Mouse (Mus musculus) WW6 (cell line): ENCODE measurements around the gene Szt2.

Experiments used
- DNase-seq: peaks from one replicate; pipeline ENCODE4 v3.0.0-alpha.2; 2013; ENCODE audit warnings: low read depth, low spot score

Gene Szt2

DNA sequence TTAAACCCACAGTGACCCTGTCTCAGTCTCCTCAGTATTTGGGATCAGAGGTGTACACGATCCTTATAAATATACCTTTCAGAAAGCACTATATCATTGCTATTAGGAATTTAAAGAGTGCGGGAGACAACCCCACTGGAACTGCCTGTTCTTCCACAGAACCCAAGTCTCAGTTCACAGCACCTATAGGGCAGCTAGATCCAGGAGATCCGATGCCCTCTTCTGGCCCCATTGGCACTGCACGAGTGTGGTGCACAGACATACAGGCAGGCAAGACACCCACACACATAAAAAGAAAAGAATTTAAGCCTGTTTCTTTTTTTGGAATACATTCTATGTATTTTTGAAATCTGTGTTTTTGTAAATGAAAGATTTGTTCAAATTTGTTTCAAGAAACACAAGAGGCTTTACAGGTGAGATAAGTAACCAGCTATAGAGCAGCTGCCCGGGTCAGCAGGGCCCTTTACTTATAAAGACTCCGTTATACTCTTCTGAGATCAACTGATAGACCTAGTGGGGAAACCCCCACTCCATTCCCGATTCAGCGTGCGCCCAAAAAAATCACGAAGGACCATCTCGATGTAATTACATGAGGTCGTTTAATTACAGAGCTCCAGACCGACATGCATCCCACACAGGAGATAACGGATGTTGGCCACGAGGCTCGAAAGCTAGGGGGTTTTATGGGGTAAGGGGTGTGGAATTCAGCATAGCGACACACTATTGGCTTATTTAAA lies 50.7 kb downstream of the Szt2 start:
- DNase-seq, result no peak

DNA sequence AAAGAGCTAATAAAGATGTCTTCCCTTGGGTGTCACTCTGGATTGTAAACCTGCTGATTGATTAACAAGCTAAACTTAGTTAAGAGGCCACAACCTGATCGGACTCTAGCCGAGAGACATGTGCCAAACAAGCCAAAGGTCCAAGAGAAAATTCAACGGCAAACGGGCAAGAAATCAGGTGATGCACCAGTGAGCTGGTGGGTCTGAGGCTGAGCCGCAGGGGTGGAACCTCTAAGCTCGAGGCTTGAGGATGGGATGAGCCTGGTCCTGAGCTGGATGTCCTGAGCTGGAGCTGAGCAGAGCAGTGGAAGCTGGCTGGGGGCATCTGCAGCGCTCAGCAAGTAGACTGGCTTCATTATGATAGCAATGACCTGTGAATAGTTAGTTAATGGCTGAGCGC lies 51.6 kb downstream of the Szt2 start:
- no peak for DNase-seq

DNA sequence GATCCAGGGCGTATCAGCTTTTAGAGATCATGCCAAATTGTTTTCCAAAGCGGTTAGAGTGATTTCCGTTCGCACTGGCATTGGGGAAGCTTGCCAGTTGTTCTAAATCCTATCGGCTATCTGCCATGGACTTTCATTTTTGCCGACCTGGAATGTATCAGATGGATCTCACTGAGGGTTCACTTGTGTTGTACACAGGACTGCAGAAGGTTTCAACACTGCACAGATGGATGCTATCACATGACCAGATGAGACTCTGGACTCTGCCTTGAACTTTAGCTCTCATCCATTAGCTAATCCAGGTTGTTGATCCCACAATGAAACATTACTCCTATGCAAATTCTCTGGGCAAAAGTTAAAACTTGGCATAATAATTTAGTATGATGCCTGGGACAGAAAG lies 52.3 kb downstream of the Szt2 start:
- no peak for DNase-seq

DNA sequence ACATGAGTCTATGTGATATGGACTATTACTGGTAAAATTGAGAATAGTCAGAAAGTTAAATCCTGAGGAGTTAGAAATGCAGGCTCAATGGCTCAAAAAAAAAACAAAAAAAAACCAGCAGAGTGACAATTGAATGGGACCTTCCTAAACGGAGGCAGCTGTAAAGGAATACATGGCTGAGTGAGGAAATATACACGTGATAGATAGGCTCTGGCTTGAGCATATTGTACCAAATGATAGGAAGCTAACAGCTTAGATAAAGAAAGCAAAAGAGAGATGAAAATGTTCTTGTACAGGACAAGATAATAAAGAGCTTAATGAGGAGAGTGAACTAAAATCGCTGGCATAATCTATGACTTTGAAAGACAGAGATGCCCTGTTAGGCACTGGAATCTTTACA lies 54.8 kb downstream of the Szt2 start:
- DNase-seq, result no peak

DNA sequence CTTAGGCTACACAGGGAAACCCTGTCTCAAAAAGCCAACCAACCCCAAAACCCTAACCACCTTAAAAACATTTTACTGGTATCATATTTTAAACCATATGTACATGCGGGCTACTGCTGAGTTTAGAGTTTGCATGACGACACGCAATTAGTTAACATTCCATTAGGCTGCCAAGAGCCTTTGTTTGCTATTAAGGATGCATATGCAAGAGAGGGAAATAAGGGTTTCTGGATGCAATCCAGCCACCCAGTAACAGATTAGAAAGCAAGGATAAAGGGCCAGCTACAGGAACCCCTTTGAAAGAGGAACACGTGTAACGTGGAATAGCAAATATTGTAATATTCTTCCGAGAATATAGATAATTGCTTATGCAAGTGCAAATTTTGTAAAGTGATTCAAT lies 55.4 kb downstream of the Szt2 start:
- no peak for DNase-seq

DNA sequence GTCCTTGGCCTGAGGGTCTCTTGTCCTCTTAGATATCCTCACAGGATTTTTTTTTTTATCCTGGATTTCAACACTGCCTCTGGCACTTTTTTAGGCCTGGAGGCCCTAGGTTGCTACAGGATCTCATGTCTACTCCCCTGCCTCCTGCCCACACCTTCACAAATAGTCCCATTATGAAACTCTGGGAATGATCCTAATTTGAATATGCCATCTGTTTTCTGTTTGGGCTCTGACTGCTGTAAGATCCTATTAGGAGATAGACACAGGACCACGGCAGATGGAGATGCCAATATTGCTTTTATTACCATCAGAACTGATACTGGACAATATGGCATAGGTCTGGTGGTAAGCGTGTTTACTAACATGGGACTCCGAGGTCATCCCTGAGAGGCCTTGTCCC lies 57.2 kb downstream of the Szt2 start:
- DNase-seq, result no peak

DNA sequence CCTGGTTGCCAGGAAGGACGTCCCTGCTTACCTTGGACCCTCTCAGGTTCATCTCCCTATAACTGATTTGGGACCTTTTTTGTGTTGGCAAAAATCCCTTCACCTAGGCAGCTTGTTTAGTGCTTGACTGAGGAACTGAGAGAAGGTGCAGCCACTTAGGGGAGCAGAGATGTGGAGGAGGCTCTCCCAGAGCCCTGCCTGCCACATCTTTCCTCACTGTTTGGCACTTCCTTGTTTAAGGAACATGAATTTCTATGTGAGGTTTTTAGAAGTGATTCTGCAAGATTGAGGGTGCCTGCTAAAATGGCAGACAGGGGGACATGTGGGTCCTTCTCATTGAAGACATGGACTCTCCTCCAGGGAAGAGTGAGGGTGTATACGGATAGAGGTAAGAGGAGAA lies 58.2 kb downstream of the Szt2 start:
- no peak for DNase-seq

DNA sequence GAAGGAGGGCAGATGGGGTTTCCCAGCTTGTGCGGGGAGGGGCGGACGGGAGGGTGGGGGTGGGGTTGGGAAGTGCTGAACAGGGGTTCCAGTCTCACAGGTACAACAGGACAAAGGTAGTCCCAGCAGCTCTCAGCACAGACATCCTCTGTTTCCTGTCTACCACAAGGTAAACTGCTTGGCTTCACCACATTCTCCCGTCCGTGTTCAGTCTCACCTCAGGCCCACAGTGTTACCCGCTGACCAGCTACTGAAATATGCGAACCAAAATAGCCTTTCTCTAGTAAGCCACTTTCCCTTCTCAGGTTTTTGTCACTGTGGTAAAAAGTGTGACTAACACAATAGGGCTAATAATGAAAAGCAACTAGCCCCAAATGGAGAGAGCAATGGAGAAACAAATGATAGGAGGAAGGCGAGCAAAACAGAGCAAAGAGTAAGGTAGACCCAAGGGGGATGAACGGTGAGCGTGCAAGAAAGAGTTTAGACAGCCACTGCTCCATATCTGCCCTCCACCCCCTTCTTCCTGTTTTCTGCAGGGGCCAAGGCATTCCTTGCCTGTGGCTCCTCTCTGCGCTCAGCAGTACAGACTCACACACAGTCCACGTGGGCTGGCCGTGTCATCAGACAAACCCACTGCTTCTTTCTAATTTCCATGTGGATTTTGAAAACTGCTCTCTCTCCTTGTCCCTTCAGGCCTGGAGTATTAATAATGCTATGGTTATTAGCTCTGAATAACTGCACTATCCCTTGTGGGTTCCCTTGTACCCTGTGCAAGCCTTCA lies 61.4 kb downstream of the Szt2 start:
- no peak for DNase-seq

DNA sequence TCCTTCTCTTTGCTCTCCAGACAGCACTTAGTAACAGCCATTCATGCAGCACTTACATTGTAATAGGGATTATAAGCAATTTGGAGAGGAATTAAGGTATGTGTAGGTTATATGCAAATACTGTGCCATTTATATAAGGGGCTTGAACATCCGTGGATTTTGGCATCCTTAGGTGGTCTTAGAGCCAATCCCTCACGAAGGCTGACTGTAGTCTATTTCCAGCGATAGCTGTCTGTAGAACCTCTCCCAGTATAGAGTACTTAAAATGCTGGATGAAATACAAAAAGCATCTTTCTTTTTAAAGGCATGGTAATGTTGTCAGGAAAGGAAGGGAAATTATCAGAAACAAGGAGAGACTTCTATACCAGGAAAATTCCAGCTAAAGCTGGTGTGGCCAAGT lies 67.6 kb downstream of the Szt2 start:
- DNase-seq, result no peak

DNA sequence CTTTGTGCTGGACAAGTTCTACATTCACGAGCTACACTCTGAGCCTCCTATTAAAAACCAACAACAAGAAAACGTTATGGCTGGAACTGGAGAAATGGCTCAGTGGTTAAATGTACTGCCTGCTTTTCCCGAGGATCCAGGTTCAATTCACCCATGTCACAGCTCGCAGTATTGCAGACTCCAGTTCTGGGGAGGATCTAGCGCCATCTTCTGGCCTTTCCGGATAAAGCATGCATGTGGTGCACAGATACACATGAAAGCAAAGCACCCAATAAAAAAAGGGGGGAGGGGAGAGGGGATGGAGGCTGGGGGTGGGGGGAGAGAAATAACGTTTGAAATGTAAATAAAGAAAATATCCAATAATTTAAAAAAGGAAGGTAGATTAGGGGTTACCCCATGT lies 72.4 kb downstream of the Szt2 start:
- peak; percentile 58 for DNase-seq

DNA sequence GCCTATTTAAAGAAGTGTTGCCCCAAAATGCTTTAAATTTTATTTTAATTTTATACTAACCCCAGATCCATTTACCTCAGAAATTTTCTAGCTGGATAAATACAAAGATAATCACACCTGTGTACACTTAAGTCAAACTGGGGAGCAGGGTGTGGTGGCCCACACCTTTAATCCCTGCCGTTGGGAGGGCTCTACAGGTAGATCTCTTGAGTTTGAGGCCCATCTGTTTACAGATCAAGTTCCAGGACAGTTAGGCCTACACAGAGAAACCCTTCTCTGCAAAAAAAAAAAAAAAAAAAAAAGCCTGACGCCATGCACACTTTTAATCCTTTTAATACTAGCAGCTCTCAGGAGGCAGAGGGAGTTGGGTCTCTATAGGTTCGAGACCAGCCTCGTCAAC lies 73.1 kb downstream of the Szt2 start:
- no peak for DNase-seq

DNA sequence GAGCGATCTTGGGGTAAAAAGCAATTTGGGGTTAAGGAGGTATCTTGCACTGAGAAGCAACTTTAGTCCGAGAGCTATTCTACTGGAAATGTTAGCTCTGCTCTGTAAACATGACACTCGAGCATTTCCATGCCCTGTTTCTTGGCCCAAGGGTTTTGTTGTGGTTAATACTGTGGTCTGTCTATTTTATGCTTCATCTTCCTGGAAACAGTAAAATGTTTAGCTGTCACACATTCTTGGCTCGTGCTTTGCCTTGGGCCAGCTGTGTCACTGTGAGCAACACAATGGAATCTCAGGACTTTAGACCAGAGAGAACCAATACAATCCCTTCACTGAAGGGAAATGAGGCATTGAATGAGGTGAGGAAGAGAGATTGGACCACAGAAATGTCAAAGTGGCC lies 77.3 kb downstream of the Szt2 start:
- DNase-seq, result no peak

DNA sequence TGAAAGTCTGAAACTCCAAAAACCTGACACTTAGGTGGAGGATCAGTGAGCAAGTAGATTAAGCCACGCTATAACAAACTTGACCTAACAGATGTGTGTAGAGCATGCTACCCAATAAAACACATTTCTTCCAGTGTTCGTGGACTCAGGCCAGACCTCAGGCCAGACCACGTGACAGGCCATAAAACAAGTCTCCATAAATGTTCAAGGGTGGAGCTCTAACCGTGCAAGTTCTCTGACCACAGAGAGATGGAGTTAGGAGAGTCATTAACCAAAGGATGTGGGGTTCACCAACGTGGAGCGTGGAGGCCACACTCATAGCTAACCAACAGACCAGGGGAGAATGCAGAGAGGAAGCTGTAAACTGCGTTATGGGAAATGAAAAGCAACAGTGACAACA lies 82.6 kb downstream of the Szt2 start:
- no peak for DNase-seq

DNA sequence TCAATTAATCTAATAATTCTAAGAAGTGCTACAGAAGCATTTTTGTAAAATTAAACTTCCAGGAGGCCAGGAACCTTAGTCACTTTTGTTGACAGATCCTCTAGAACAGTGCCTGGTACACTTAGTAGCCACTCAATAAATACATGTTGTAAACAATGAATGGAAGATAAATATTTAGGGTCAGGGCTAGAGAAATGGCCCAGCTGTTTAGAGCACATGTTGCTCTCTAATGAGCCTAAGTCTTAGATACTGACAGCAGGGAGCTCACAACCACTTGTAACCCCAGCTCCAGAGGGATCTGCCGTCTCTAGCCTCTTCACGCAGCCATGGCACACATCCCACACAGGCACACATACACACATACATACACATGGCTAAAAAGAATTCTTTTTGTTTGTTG lies 88.4 kb downstream of the Szt2 start:
- no peak for DNase-seq

DNA sequence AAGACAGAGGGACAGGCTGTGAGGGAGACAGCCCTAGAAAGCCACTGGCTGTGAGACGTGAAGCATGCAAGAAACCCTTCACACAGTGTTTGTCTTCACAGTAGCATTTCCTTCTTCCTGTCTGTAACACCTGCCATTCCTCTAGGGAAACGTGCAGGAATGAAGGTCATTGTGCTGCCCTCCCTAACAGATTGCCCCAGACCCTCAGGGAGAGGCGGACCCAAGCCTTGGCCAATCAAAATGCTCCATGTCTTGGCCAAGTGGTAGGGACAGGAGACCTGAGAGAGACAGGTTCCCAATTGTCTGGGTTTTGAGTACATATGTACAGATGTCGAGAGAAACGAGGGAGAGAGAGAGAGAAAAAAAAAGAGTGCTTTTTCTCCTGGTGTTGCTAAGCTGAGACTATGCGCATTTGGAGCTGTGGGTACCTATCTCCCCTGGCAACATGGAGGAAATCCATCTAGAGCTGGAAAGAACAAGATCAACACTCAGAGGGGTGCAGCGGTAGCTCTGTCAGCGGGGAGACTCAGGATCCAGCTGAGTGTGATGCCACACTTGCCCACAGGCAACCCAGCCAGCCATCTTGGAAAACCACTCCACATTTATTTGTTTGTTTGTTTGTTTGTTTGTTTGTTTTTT lies 89.2 kb downstream of the Szt2 start:
- no peak for DNase-seq

DNA sequence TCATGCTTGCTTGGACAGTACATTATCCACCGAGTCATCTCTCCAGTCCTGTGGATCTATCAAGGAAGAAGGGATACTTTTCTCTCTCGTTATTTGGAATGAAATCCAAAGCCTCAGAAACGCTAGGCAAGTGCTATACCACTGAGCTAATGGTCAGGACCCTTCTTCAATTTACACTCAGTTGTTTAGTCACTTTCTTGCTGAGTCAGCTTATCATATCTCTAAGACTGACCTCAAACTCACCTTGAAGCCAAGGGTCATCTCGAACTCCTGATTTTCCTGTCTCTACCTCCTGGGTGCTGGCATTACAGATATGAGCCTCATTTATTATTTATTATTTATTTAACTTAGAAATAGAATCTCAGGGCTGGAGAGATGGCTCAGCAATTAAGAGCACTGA lies 92.4 kb downstream of the Szt2 start:
- no peak for DNase-seq

DNA sequence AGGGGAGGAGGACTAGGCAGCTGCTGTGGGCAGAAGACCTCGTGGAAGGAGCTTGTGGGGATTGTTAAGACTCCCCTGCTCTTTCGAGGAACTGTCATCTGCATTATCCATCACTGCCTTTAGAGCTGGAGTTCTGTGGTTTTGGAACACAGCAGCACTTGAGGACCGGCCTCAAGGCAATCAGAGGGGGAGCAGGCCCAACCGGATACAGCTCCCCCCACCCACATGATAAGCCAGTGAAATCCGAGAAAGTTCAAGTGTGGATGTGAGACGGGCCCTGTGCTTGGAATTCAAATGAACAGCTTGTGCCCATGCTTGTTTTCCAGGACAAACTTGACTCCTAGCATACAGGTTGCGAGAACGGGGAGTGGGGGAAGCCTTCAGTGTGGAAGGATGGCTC lies 93.8 kb downstream of the Szt2 start:
- no peak for DNase-seq
